Mouse (Mus musculus) stomach, postnatal 0 days (tissue): Measurements from ENCODE around the gene Rp9.

Experiments
- CTCF ChIP-seq: IDR thresholded peaks from 2 replicates; pipeline ENCODE4 v1.5.1; 2016; ENCODE audit warnings: antibody characterized with exemption, low read depth, mild to moderate bottlenecking, moderate library complexity
- EP300 ChIP-seq: optimal IDR thresholded peaks from 2 replicates; pipeline ENCODE3; 2016; ENCODE audit warnings: antibody characterized with exemption

GRCm38 (mm10) chr9:22468899-22469259 is 664 bp downstream of the Rp9 start:
- TF ChIP-seq EP300 (no peak), CTCF (no peak)
